Mouse (Mus musculus): Measurements from ENCODE around the gene Dnah8. TPM values are rescaled to one million over a fixed set of nuclear protein-coding genes. Genes with fewer than 3 reads are reported as not detected.
A peak's percentile ranks its signal among the peaks of the same experiment; 100 is the strongest.

Gene Dnah8
- polyA plus RNA-seq, 1 experiment from 2014 or later = 3.0 TPM

- no peak for ATAC-seq (replicated peaks; ENCODE audit: insufficient number of reproducible peaks, low FRiP score, low TSS enrichment)
- Histone ChIP-seq H3K36me3 (ENCODE audit: control insufficient read depth, insufficient read depth, low read length) (no peaks in the 10 kb centered on the region), H3K9ac (ENCODE audit: low read depth, low read length) (peak overlapping the region; percentile 54), H3K9me3 (replicated peaks; ENCODE audit: control insufficient read depth, low read length) (no peaks in the 10 kb centered on the region), H3K27ac (ENCODE audit: low read depth, low read length) (0 out of 2 replicates have a peak overlapping the region, but pooled peaks have one; percentile 35), H3K4me3 (ENCODE audit: low read depth, low read length) (peak overlapping the region; percentile 46), H3K27me3 (ENCODE audit: control insufficient read depth, insufficient read depth, low read length) (no peaks in the 10 kb centered on the region), H3K4me1 (ENCODE audit: control insufficient read depth, insufficient read depth, low read length) (no peaks in the 10 kb centered on the region), H3K4me2 (peak overlapping the region; percentile 62)
- 18% methylated on average over 13 of the region's 13 CpGs for WGBS (ENCODE audit: insufficient replicate concordance)
Measured at GRCm38 (mm10) chr17:30658152-30658544, 34.0 kb downstream of the Dnah8 start.

GRCm38 (mm10) chr17:30662131-30662530 lies 38.0 kb downstream of the Dnah8 start:
- H3K27ac ChIP-seq (ENCODE audit: low read depth, low read length) = no peak overlapping the region
- no peak overlapping the region for H3K4me3 ChIP-seq (ENCODE audit: low read depth, low read length)
- H3K9ac ChIP-seq (ENCODE audit: low read depth, low read length) = no peak overlapping the region
- 63% methylated on average over 8 of the region's 8 CpGs for WGBS (ENCODE audit: insufficient replicate concordance)
- no peak for ATAC-seq (replicated peaks; ENCODE audit: insufficient number of reproducible peaks, low FRiP score, low TSS enrichment)
- no peaks in the 10 kb centered on the region for H3K27me3 ChIP-seq (ENCODE audit: control insufficient read depth, insufficient read depth, low read length)
- no peaks in the 10 kb centered on the region for H3K4me1 ChIP-seq (ENCODE audit: control insufficient read depth, insufficient read depth, low read length)
- H3K36me3 ChIP-seq (ENCODE audit: control insufficient read depth, insufficient read depth, low read length) = no peaks in the 10 kb centered on the region
- no peaks in the 10 kb centered on the region for H3K9me3 ChIP-seq (replicated peaks; ENCODE audit: control insufficient read depth, low read length)
- H3K4me2 ChIP-seq = no peak overlapping the region

GRCm38 (mm10) chr17:30663170-30663569 lies 39.0 kb downstream of the Dnah8 start:
- ATAC-seq (replicated peaks; ENCODE audit: insufficient number of reproducible peaks, low FRiP score, low TSS enrichment) = no peak
- H3K9me3 ChIP-seq (replicated peaks; ENCODE audit: control insufficient read depth, low read length) = no peaks in the 10 kb centered on the region
- no peak overlapping the region for H3K9ac ChIP-seq (ENCODE audit: low read depth, low read length)
- no peaks in the 10 kb centered on the region for H3K36me3 ChIP-seq (ENCODE audit: control insufficient read depth, insufficient read depth, low read length)
- no peaks in the 10 kb centered on the region for H3K27me3 ChIP-seq (ENCODE audit: control insufficient read depth, insufficient read depth, low read length)
- H3K4me3 ChIP-seq (ENCODE audit: low read depth, low read length) = no peak overlapping the region
- H3K4me2 ChIP-seq = no peak overlapping the region
- no peaks in the 10 kb centered on the region for H3K4me1 ChIP-seq (ENCODE audit: control insufficient read depth, insufficient read depth, low read length)
- 81% methylated on average over 8 of the region's 8 CpGs for WGBS (ENCODE audit: insufficient replicate concordance)
- H3K27ac ChIP-seq (ENCODE audit: low read depth, low read length) = no peak overlapping the region

GRCm38 (mm10) chr17:30664856-30665255 lies 40.7 kb downstream of the Dnah8 start:
- 76% methylated on average over 5 of the region's 5 CpGs for WGBS (ENCODE audit: insufficient replicate concordance)
- H3K4me2 ChIP-seq = no peak overlapping the region
- no peaks in the 10 kb centered on the region for H3K36me3 ChIP-seq (ENCODE audit: control insufficient read depth, insufficient read depth, low read length)
- no peaks in the 10 kb centered on the region for H3K27me3 ChIP-seq (ENCODE audit: control insufficient read depth, insufficient read depth, low read length)
- ATAC-seq (replicated peaks; ENCODE audit: insufficient number of reproducible peaks, low FRiP score, low TSS enrichment) = no peak
- H3K27ac ChIP-seq (ENCODE audit: low read depth, low read length) = no peak overlapping the region
- H3K9ac ChIP-seq (ENCODE audit: low read depth, low read length) = no peak overlapping the region
- no peaks in the 10 kb centered on the region for H3K4me1 ChIP-seq (ENCODE audit: control insufficient read depth, insufficient read depth, low read length)
- H3K4me3 ChIP-seq (ENCODE audit: low read depth, low read length) = no peak overlapping the region
- H3K9me3 ChIP-seq (replicated peaks; ENCODE audit: control insufficient read depth, low read length) = no peaks in the 10 kb centered on the region

GRCm38 (mm10) chr17:30672556-30672955 lies 48.4 kb downstream of the Dnah8 start:
- no peak for ATAC-seq (replicated peaks; ENCODE audit: insufficient number of reproducible peaks, low FRiP score, low TSS enrichment)
- H3K27ac ChIP-seq (ENCODE audit: low read depth, low read length) = no peak overlapping the region
- no peaks in the 10 kb centered on the region for H3K9me3 ChIP-seq (replicated peaks; ENCODE audit: control insufficient read depth, low read length)
- no peak overlapping the region for H3K4me2 ChIP-seq
- 80% methylated on average over 4 of the region's 4 CpGs for WGBS (ENCODE audit: insufficient replicate concordance)
- H3K9ac ChIP-seq (ENCODE audit: low read depth, low read length) = no peak overlapping the region
- H3K27me3 ChIP-seq (ENCODE audit: control insufficient read depth, insufficient read depth, low read length) = no peaks in the 10 kb centered on the region
- H3K36me3 ChIP-seq (ENCODE audit: control insufficient read depth, insufficient read depth, low read length) = no peaks in the 10 kb centered on the region
- no peak overlapping the region for H3K4me3 ChIP-seq (ENCODE audit: low read depth, low read length)
- no peaks in the 10 kb centered on the region for H3K4me1 ChIP-seq (ENCODE audit: control insufficient read depth, insufficient read depth, low read length)

- Histone ChIP-seq H3K4me3 (ENCODE audit: low read depth, low read length) (no peak overlapping the region), H3K36me3 (ENCODE audit: control insufficient read depth, insufficient read depth, low read length) (no peaks in the 10 kb centered on the region), H3K9ac (ENCODE audit: low read depth, low read length) (no peak overlapping the region), H3K27ac (ENCODE audit: low read depth, low read length) (no peak overlapping the region), H3K9me3 (replicated peaks; ENCODE audit: control insufficient read depth, low read length) (no peaks in the 10 kb centered on the region), H3K4me2 (no peak overlapping the region), H3K27me3 (ENCODE audit: control insufficient read depth, insufficient read depth, low read length) (no peaks in the 10 kb centered on the region), H3K4me1 (ENCODE audit: control insufficient read depth, insufficient read depth, low read length) (no peaks in the 10 kb centered on the region)
- ATAC-seq (replicated peaks; ENCODE audit: insufficient number of reproducible peaks, low FRiP score, low TSS enrichment) = no peak
- 88% methylated on average over 6 of the region's 6 CpGs for WGBS (ENCODE audit: insufficient replicate concordance)
Measured at GRCm38 (mm10) chr17:30673023-30673422, 48.9 kb downstream of the Dnah8 start.

GRCm38 (mm10) chr17:30675021-30675740 lies 51.0 kb downstream of the Dnah8 start:
- 81% methylated on average over 9 of the region's 9 CpGs for WGBS (ENCODE audit: insufficient replicate concordance)

GRCm38 (mm10) chr17:30678523-30678922 lies 54.4 kb downstream of the Dnah8 start:
- Histone ChIP-seq H3K4me2 (no peak overlapping the region), H3K27ac (ENCODE audit: low read depth, low read length) (no peak overlapping the region), H3K27me3 (ENCODE audit: control insufficient read depth, insufficient read depth, low read length) (no peaks in the 10 kb centered on the region), H3K4me1 (ENCODE audit: control insufficient read depth, insufficient read depth, low read length) (no peaks in the 10 kb centered on the region), H3K36me3 (ENCODE audit: control insufficient read depth, insufficient read depth, low read length) (no peaks in the 10 kb centered on the region), H3K9ac (ENCODE audit: low read depth, low read length) (no peak overlapping the region), H3K4me3 (ENCODE audit: low read depth, low read length) (no peak overlapping the region), H3K9me3 (replicated peaks; ENCODE audit: control insufficient read depth, low read length) (no peaks in the 10 kb centered on the region)
- no peak for ATAC-seq (replicated peaks; ENCODE audit: insufficient number of reproducible peaks, low FRiP score, low TSS enrichment)
- WGBS (ENCODE audit: insufficient replicate concordance) = 87% methylated on average over 10 of the region's 10 CpGs

More at GRCm38 (mm10) chr17:30675021-30675740, 51.0 kb downstream of the Dnah8 start:
- Histone ChIP-seq H3K4me3 (ENCODE audit: low read depth, low read length) (no peak overlapping the region), H3K4me1 (ENCODE audit: control insufficient read depth, insufficient read depth, low read length) (no peaks in the 10 kb centered on the region), H3K36me3 (ENCODE audit: control insufficient read depth, insufficient read depth, low read length) (no peaks in the 10 kb centered on the region), H3K9ac (ENCODE audit: low read depth, low read length) (no peak overlapping the region), H3K9me3 (replicated peaks; ENCODE audit: control insufficient read depth, low read length) (no peaks in the 10 kb centered on the region), H3K27me3 (ENCODE audit: control insufficient read depth, insufficient read depth, low read length) (no peaks in the 10 kb centered on the region), H3K4me2 (no peak overlapping the region), H3K27ac (ENCODE audit: low read depth, low read length) (no peak overlapping the region)
- no peak for ATAC-seq (replicated peaks; ENCODE audit: insufficient number of reproducible peaks, low FRiP score, low TSS enrichment)

GRCm38 (mm10) chr17:30679612-30680011 lies 55.5 kb downstream of the Dnah8 start:
- WGBS (ENCODE audit: insufficient replicate concordance) = 89% methylated on average over 4 of the region's 4 CpGs

More at GRCm38 (mm10) chr17:30679612-30680011, 55.5 kb downstream of the Dnah8 start:
- Histone ChIP-seq H3K4me2 (no peak overlapping the region), H3K4me1 (ENCODE audit: control insufficient read depth, insufficient read depth, low read length) (no peaks in the 10 kb centered on the region), H3K36me3 (ENCODE audit: control insufficient read depth, insufficient read depth, low read length) (no peaks in the 10 kb centered on the region), H3K9ac (ENCODE audit: low read depth, low read length) (no peak overlapping the region), H3K4me3 (ENCODE audit: low read depth, low read length) (no peak overlapping the region), H3K9me3 (replicated peaks; ENCODE audit: control insufficient read depth, low read length) (no peaks in the 10 kb centered on the region), H3K27me3 (ENCODE audit: control insufficient read depth, insufficient read depth, low read length) (no peaks in the 10 kb centered on the region), H3K27ac (ENCODE audit: low read depth, low read length) (no peak overlapping the region)
- no peak for ATAC-seq (replicated peaks; ENCODE audit: insufficient number of reproducible peaks, low FRiP score, low TSS enrichment)
